ENCODE assay signal across 8 mouse cellular contexts in genomic region chr17:28592998-28593397, GRCm38 (mm10). TPM values are rescaled to one million over a fixed set of nuclear protein-coding genes. Genes with fewer than 3 reads are reported as not detected.
DNase-seq lines count a peak whose midpoint lies in the region; ATAC-seq and TF ChIP-seq lines count a peak whose summit lies in the region.

No protein-coding gene starts in this region.

- H3K36me3 ChIP-seq in kidney, embryonic 15.5 days, result peaks cover 93% of the 10 kb centered on the region
- peaks cover 74% of the 10 kb centered on the region for H3K36me3 ChIP-seq in intestine, postnatal 0 days (ENCODE audit: control insufficient read depth, insufficient read depth)
- peaks cover 95% of the 10 kb centered on the region for H3K36me3 ChIP-seq in limb, embryonic 10.5 days
- H3K36me3 ChIP-seq in thymus, adult 2 months (ENCODE audit: control insufficient read depth, insufficient read depth, low read length), result peaks cover 64% of the 10 kb centered on the region

- no peak overlapping the region for H3K4me3 ChIP-seq in kidney, embryonic 15.5 days (replicated peaks)
- H3K4me3 ChIP-seq in intestine, postnatal 0 days (ENCODE audit: low read depth, low read length), result no peak overlapping the region
- no peak overlapping the region for H3K4me3 ChIP-seq in limb, embryonic 10.5 days
- H3K4me3 ChIP-seq in thymus, adult 2 months (ENCODE audit: control insufficient read depth, insufficient read depth, low read length), result no peak overlapping the region

- peak; percentile 73 for DNase-seq in kidney, adult 18-20 months
- DNase-seq in c-Kit-negative CD71-positive TER-119-positive erythroid progenitor cells, embryonic 14.5 days (ENCODE audit: low read depth, low spot score), result peak; percentile 52
- peak; percentile 88 for DNase-seq in limb, embryonic 10.5 days (ENCODE audit: low spot score)
- DNase-seq in ovary, postnatal 10 days (ENCODE audit: low spot score), result peak; percentile 28
- DNase-seq in thymus, adult 2 months, result peak; percentile 78

- H3K9me3 ChIP-seq in kidney, embryonic 15.5 days (replicated peaks), result no peaks in the 10 kb centered on the region
- no peaks in the 10 kb centered on the region for H3K9me3 ChIP-seq in intestine, postnatal 0 days (ENCODE audit: control insufficient read depth)
- no peaks in the 10 kb centered on the region for H3K9me3 ChIP-seq in limb, embryonic 10.5 days (replicated peaks)

- WGBS in kidney, embryonic 15.5 days, result 20% methylated on average over 4 of the region's 4 CpGs
- 11% methylated on average over 4 of the region's 4 CpGs for WGBS in intestine, postnatal 0 days
- 25% methylated on average over 4 of the region's 4 CpGs for WGBS in limb, embryonic 10.5 days
- 19% methylated on average over 4 of the region's 4 CpGs for WGBS in thymus, adult 2 months

- no peak overlapping the region for H3K9ac ChIP-seq in kidney, embryonic 15.5 days
- H3K9ac ChIP-seq in intestine, postnatal 0 days (ENCODE audit: low read depth, low read length), result no peak overlapping the region

- TF ChIP-seq POLR2A in thymus, adult 2 months (IDR thresholded peaks at IDR 0.05; ENCODE audit: control insufficient read depth, extremely low read depth, insufficient read depth, low read length, poor library complexity), result no peak

- no peak overlapping the region for H3K4me2 ChIP-seq in kidney, embryonic 15.5 days
- no peak overlapping the region for H3K4me2 ChIP-seq in intestine, postnatal 0 days (replicated peaks; ENCODE audit: low read depth)

- H3K27ac ChIP-seq in kidney, embryonic 15.5 days, result no peak overlapping the region
- H3K27ac ChIP-seq in intestine, postnatal 0 days (ENCODE audit: low read depth, low read length), result no peak overlapping the region
- H3K27ac ChIP-seq in limb, embryonic 10.5 days, result no peak overlapping the region
- no peak overlapping the region for H3K27ac ChIP-seq in thymus, adult 2 months (ENCODE audit: control insufficient read depth, insufficient read depth, low read length)

- peak; percentile 92 for TF ChIP-seq CTCF in intestine, postnatal 0 days (IDR thresholded peaks at IDR 0.05; ENCODE audit: low read depth)
- TF ChIP-seq CTCF in thymus, adult 2 months (IDR thresholded peaks at IDR 0.05; ENCODE audit: borderline replicate concordance, control insufficient read depth, extremely low read depth, insufficient read depth, low read length, poor library complexity), result peak; percentile 92

- H3K4me1 ChIP-seq in kidney, embryonic 15.5 days, result no peaks in the 10 kb centered on the region
- H3K4me1 ChIP-seq in intestine, postnatal 0 days (replicated peaks; ENCODE audit: control insufficient read depth, insufficient read depth, low read length), result no peaks in the 10 kb centered on the region
- no peaks in the 10 kb centered on the region for H3K4me1 ChIP-seq in limb, embryonic 10.5 days
- no peaks in the 10 kb centered on the region for H3K4me1 ChIP-seq in thymus, adult 2 months (replicated peaks; ENCODE audit: control insufficient read depth, insufficient read depth, low read length)

- H3K27me3 ChIP-seq in kidney, embryonic 15.5 days, result no peaks in the 10 kb centered on the region
- no peaks in the 10 kb centered on the region for H3K27me3 ChIP-seq in intestine, postnatal 0 days (replicated peaks; ENCODE audit: control insufficient read depth, insufficient read depth, low read length)
- no peaks in the 10 kb centered on the region for H3K27me3 ChIP-seq in limb, embryonic 10.5 days (ENCODE audit: low read depth, poor library complexity, severe bottlenecking)
- H3K27me3 ChIP-seq in thymus, adult 2 months (ENCODE audit: control insufficient read depth, insufficient read depth, low read length), result no peaks in the 10 kb centered on the region

- no peak for ATAC-seq in kidney, embryonic 15.5 days (replicated peaks; ENCODE audit: low FRiP score)
- ATAC-seq in frontal cortex, adult (ENCODE audit: low TSS enrichment), result peak; percentile 87
- peak; percentile 32; the same call in 1 of the 2 replicates for ATAC-seq in intestine, postnatal 0 days

RNA-seq across cellular contexts. Expression of gene Lhfpl5, which starts 17.6 kb away (rescaled TPM):
- 0.54 and 0.91 TPM in 2 replicates for polyA plus RNA-seq in kidney, embryonic 15.5 days (2015; fragmentation: Nextera tagmentation; extraction: Ambion mirVana)
- polyA plus RNA-seq in intestine, postnatal 0 days (2015; fragmentation: Nextera tagmentation; extraction: Ambion mirVana), result 0.90 and 1.3 TPM in 2 replicates
- polyA plus RNA-seq in limb, embryonic 10.5 days (2016; fragmentation: Nextera tagmentation; extraction: Ambion mirVana), result 0.39 and 0.55 TPM in 2 replicates
- polyA plus RNA-seq in thymus, adult 2 months (2012; rRNA removed), result 0.24 and 0.27 TPM in 2 replicates

RNA-seq across cellular contexts. Expression of gene Srpk1, which starts 29.5 kb away (rescaled TPM):
- polyA plus RNA-seq in kidney, embryonic 15.5 days (2015; fragmentation: Nextera tagmentation; extraction: Ambion mirVana), result 96.3 and 100 TPM in 2 replicates
- polyA plus RNA-seq in intestine, postnatal 0 days (2015; fragmentation: Nextera tagmentation; extraction: Ambion mirVana), result 55.2 and 70.3 TPM in 2 replicates
- 106 and 110 TPM in 2 replicates for polyA plus RNA-seq in limb, embryonic 10.5 days (2016; fragmentation: Nextera tagmentation; extraction: Ambion mirVana)
- polyA plus RNA-seq in thymus, adult 2 months (2012; rRNA removed), result 61.4 and 63.9 TPM in 2 replicates

RNA-seq across cellular contexts. Expression of gene Clps, which starts 32.4 kb away (rescaled TPM):
- 0.78 and 2.6 TPM in 2 replicates for polyA plus RNA-seq in kidney, embryonic 15.5 days (2015; fragmentation: Nextera tagmentation; extraction: Ambion mirVana)
- polyA plus RNA-seq in intestine, postnatal 0 days (2015; fragmentation: Nextera tagmentation; extraction: Ambion mirVana), result 104 and 125 TPM in 2 replicates
- polyA plus RNA-seq in limb, embryonic 10.5 days (2016; fragmentation: Nextera tagmentation; extraction: Ambion mirVana), result not detected in 2 replicates
- polyA plus RNA-seq in thymus, adult 2 months (2012; rRNA removed), result 1.3 and 5.4 TPM in 2 replicates

RNA-seq across cellular contexts. Expression of gene Clpsl2, which starts 43.8 kb away (rescaled TPM):
- not detected in 2 replicates for polyA plus RNA-seq in kidney, embryonic 15.5 days (2015; fragmentation: Nextera tagmentation; extraction: Ambion mirVana)
- polyA plus RNA-seq in intestine, postnatal 0 days (2015; fragmentation: Nextera tagmentation; extraction: Ambion mirVana), result not detected in 2 replicates
- polyA plus RNA-seq in limb, embryonic 10.5 days (2016; fragmentation: Nextera tagmentation; extraction: Ambion mirVana), result not detected in 2 replicates
- not detected in 2 replicates for polyA plus RNA-seq in thymus, adult 2 months (2012; rRNA removed)

Comparison
In these comparisons a context has a peak if more than half of its experiments do, and no peak if none do; other contexts are left out.
1. DNase-seq: peak in every context shown above with its lines; median percentile 88 in limb, embryonic 10.5 days; 78 in thymus, adult 2 months; 73 in kidney, adult 18-20 months; 52 in c-Kit-negative CD71-positive TER-119-positive erythroid progenitor cells, embryonic 14.5 days; 28 in ovary, postnatal 10 days.
2. RNA of gene Clps, which starts 32.4 kb away (polyA plus RNA-seq): 104 to 125 TPM in intestine, postnatal 0 days; 1.3 to 5.4 TPM in thymus, adult 2 months, 0.78 to 2.6 TPM in kidney, embryonic 15.5 days and not detected in limb, embryonic 10.5 days; every median in the first group is over 10 times any median in the second.